Mouse (Mus musculus): ENCODE data around the gene Tubb5. TPM values are rescaled to one million over a fixed set of nuclear protein-coding genes. Genes with fewer than 3 reads are reported as not detected.
A peak's percentile ranks its signal among the peaks of the same experiment; 100 is the strongest.

Tubb5 gene
- polyA plus RNA-seq, 1 experiment from 2014 or later: 1,505 TPM

DNA sequence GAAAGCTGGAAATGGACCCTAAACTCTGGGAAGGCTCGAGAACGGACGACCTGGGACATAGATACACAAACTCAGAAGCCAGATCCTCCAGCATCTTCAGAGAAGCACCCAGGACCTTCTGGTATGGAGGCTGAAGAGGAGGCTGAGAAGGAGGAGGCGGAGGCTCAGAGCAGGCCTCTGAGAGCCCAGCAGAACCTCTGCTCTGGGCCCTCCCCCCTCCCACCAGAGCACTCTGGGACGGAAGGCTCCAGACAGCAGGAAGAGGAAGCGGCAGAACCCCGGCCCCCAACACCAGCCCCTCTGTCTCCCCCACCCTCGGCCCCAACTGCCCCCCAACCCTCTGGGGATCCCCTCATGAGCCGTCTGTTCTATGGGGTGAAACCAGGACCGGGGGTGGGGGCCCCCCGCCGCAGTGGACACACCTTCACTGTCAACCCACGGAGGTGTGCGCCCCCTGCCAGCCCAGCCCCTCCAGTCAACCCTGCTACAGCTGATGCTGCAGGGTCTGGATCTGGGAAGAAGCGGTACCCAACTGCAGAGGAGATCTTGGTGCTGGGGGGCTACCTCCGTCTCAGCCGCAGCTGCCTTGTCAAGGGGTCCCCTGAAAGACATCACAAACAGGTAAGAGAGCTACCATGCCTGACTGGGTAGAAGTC, 30.2 kb upstream of the Tubb5 start:
- Histone ChIP-seq H3K27me3 (no peaks in the 10 kb centered on the region), H3K4me1 (peaks cover 65% of the 10 kb centered on the region), H3K9ac (peak overlapping the region; percentile 85), H3K27ac (peak overlapping the region; percentile 60), H3K36me3 (peaks cover 14% of the 10 kb centered on the region), H3K9me3 (replicated peaks) (peaks cover 6% of the 10 kb centered on the region; the same call in 1 of the 2 replicates), H3K4me2 (replicated peaks) (peak overlapping the region; percentile 99), H3K4me3 (peak overlapping the region; percentile 75)
- WGBS: 31% methylated on average over 17 of the region's 17 CpGs
- no peak for ATAC-seq (ENCODE audit: low FRiP score)

GRCm38 (mm10) chr17:35866911-35867890, 29.1 kb upstream of the Tubb5 start:
- Histone ChIP-seq H3K27ac (peak overlapping the region; percentile 94), H3K4me3 (peak overlapping the region; percentile 75), H3K36me3 (peaks cover 14% of the 10 kb centered on the region), H3K27me3 (no peaks in the 10 kb centered on the region), H3K9me3 (replicated peaks) (peaks cover 6% of the 10 kb centered on the region; the same call in 1 of the 2 replicates), H3K4me1 (peaks cover 55% of the 10 kb centered on the region), H3K4me2 (replicated peaks) (peak overlapping the region; percentile 99), H3K9ac (peak overlapping the region; percentile 85)
- no peak for ATAC-seq (ENCODE audit: low FRiP score)
- WGBS: 10% methylated on average over 26 of the region's 26 CpGs

DNA sequence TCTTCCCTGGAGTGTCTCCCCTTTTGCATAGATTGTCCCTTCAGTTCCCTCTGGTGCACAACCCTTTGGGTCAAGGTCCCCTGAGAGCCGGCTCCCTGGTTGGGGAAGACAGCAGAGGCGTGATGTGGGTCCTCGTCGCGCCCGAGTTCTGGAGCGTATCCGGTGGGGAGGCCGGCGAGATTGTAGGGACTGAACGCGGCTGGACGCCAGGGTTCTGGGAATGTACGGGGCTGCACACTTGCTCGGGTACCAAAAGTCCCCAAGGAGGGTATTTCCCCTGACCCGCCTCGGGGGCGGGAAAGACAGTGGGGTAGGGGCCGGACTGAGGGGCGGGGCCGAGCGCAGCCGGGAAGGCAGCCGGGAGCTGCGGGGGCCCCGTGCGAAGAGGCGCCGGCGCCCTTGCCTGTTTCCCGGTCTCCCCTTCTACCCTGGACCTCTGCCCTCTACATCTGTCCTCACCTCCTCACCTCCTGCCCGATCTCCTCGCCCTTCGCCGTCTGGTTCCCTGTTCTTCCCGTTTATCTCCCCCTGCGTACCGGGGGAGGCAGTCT, 28.2 kb upstream of the Tubb5 start:
- Histone ChIP-seq H3K4me1 (peaks cover 55% of the 10 kb centered on the region), H3K36me3 (peaks cover 11% of the 10 kb centered on the region), H3K9me3 (replicated peaks) (peaks cover 5% of the 10 kb centered on the region; the same call in 1 of the 2 replicates), H3K27ac (peak overlapping the region; percentile 94), H3K27me3 (no peaks in the 10 kb centered on the region), H3K9ac (peak overlapping the region; percentile 85), H3K4me2 (replicated peaks) (peak overlapping the region; percentile 99), H3K4me3 (peak overlapping the region; percentile 75)
- peak; percentile 47 for ATAC-seq (ENCODE audit: low FRiP score)
- under 1% methylated on average over 38 of the region's 38 CpGs for WGBS

GRCm38 (mm10) chr17:35865481-35866280, 27.6 kb upstream of the Tubb5 start, which contains the start of gene Ppp1r18:
Gene Ppp1r18, plus strand, starts transcription at chr17:35865593.
- Histone ChIP-seq H3K4me3 (peak within 1 kb of the TSS; percentile 75), H3K27me3 (no peaks in the 10 kb centered on the region), H3K4me1 (peaks cover 52% of the 10 kb centered on the region), H3K9ac (peak within 1 kb of the TSS; percentile 85), H3K27ac (peak within 1 kb of the TSS; percentile 94), H3K9me3 (replicated peaks) (no peaks in the 10 kb centered on the region), H3K36me3 (peaks cover 4% of the 10 kb centered on the region; the same call in 1 of the 2 replicates), H3K4me2 (replicated peaks) (peak within 1 kb of the TSS; percentile 99)
- peak; percentile 68 for ATAC-seq (ENCODE audit: low FRiP score)
- under 1% methylated on average over 37 of the region's 48 CpGs for WGBS

GRCm38 (mm10) chr17:35864832-35865353, 26.8 kb upstream of the Tubb5 start:
- Histone ChIP-seq H3K27me3 (no peaks in the 10 kb centered on the region), H3K4me1 (peaks cover 44% of the 10 kb centered on the region), H3K4me2 (replicated peaks) (peak overlapping the region; percentile 99), H3K36me3 (no peaks in the 10 kb centered on the region), H3K27ac (peak overlapping the region; percentile 94), H3K4me3 (peak overlapping the region; percentile 75), H3K9me3 (replicated peaks) (no peaks in the 10 kb centered on the region), H3K9ac (peak overlapping the region; percentile 85)
- 17% methylated on average over 10 of the region's 10 CpGs for WGBS
- no peak for ATAC-seq (ENCODE audit: low FRiP score)

GRCm38 (mm10) chr17:35861198-35861857, 23.2 kb upstream of the Tubb5 start, which contains the start of gene Nrm:
Gene Nrm, plus strand, starts transcription at chr17:35861318.
- Histone ChIP-seq H3K4me1 (peaks cover 15% of the 10 kb centered on the region), H3K27me3 (no peaks in the 10 kb centered on the region), H3K27ac (peak within 1 kb of the TSS; percentile 94), H3K4me2 (replicated peaks) (peak within 1 kb of the TSS; percentile 55), H3K4me3 (peak within 1 kb of the TSS; percentile 65), H3K36me3 (peaks cover 16% of the 10 kb centered on the region), H3K9ac (peak within 1 kb of the TSS; percentile 65), H3K9me3 (replicated peaks) (no peaks in the 10 kb centered on the region)
- under 1% methylated on average over 47 of the region's 47 CpGs for WGBS
- ATAC-seq (ENCODE audit: low FRiP score): peak; percentile 90

- WGBS: 4% methylated on average over 12 of the region's 12 CpGs
- H3K4me1 ChIP-seq: peaks cover 15% of the 10 kb centered on the region
These were observed 22.7 kb upstream of the Tubb5 start for GRCm38 (mm10) chr17:35860831-35861197.

DNA sequence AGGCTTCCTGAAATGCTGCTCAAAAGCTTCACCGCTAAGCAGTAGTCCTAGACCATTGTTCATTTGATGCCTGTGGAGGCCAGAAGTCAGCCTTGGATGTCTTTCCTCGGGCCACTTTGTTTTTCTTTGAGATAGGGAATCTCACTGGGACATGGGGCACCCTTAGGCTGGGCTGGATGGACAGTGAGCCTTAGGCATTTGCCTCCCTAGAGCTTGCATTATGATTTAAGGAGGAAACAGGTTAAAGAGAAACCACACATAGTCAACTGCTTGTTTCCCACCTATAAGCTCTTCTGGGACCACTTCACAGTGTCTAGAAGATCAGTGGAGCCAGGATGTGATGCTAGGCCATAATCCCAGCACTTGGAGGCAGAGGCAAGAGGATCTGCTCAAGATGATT, 21.7 kb upstream of the Tubb5 start:
- Histone ChIP-seq H3K4me3 (no peak overlapping the region), H3K9ac (no peak overlapping the region), H3K4me2 (replicated peaks) (no peak overlapping the region; the same call in 1 of the 2 replicates), H3K27me3 (no peaks in the 10 kb centered on the region), H3K36me3 (peaks cover 21% of the 10 kb centered on the region), H3K27ac (no peak overlapping the region), H3K9me3 (replicated peaks) (no peaks in the 10 kb centered on the region), H3K4me1 (peaks cover 11% of the 10 kb centered on the region)
- WGBS: 68% methylated on average over 2 of the region's 2 CpGs
- ATAC-seq (ENCODE audit: low FRiP score): no peak

More at GRCm38 (mm10) chr17:35860831-35861197, 22.7 kb upstream of the Tubb5 start:
- no peak for ATAC-seq (ENCODE audit: low FRiP score)
- Histone ChIP-seq H3K9me3 (replicated peaks) (no peaks in the 10 kb centered on the region), H3K9ac (peak overlapping the region; percentile 65), H3K4me2 (replicated peaks) (peak overlapping the region; percentile 55), H3K27me3 (no peaks in the 10 kb centered on the region), H3K27ac (peak overlapping the region; percentile 94), H3K36me3 (peaks cover 17% of the 10 kb centered on the region), H3K4me3 (peak overlapping the region; percentile 65)

DNA sequence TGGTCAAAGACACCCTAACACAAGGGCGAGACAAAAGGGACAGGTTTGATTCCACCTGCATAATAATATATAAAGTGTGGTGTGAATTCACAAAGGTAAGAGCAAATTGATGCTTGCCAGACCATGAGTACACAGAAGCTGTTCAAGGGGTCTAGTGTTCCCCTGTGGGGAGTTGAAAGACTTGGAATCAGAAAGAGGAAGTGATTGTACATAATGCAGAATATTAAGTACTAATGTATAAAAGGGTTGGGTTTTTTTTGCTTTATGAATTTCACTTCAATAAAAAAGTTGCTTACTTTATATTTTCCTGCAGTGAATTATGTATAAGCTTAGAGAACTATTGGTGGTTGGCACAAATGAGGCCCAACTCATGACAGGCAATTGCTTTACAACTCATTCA, 21.3 kb upstream of the Tubb5 start:
- Histone ChIP-seq H3K27ac (no peak overlapping the region), H3K27me3 (no peaks in the 10 kb centered on the region), H3K36me3 (peaks cover 26% of the 10 kb centered on the region), H3K9ac (no peak overlapping the region), H3K9me3 (replicated peaks) (no peaks in the 10 kb centered on the region), H3K4me2 (replicated peaks) (no peak overlapping the region), H3K4me1 (peaks cover 7% of the 10 kb centered on the region; the same call in 1 of the 2 replicates), H3K4me3 (no peak overlapping the region)
- ATAC-seq (ENCODE audit: low FRiP score): no peak
- WGBS: 100% methylated on average over 1 of the region's 1 CpGs

GRCm38 (mm10) chr17:35850974-35851373, 12.9 kb upstream of the Tubb5 start:
- Histone ChIP-seq H3K9me3 (replicated peaks) (no peaks in the 10 kb centered on the region), H3K4me3 (no peak overlapping the region), H3K36me3 (peaks cover 90% of the 10 kb centered on the region), H3K27me3 (no peaks in the 10 kb centered on the region), H3K4me2 (replicated peaks) (no peak overlapping the region), H3K9ac (no peak overlapping the region; the same call in 1 of the 2 replicates), H3K27ac (no peak overlapping the region), H3K4me1 (no peaks in the 10 kb centered on the region)
- no peak for ATAC-seq (ENCODE audit: low FRiP score)
- WGBS: 89% methylated on average over 3 of the region's 3 CpGs

GRCm38 (mm10) chr17:35848112-35848511, 10.0 kb upstream of the Tubb5 start:
- no peaks in the 10 kb centered on the region for H3K27me3 ChIP-seq
- H3K9me3 ChIP-seq (replicated peaks): no peaks in the 10 kb centered on the region
- no peak overlapping the region for H3K9ac ChIP-seq
- H3K4me1 ChIP-seq: no peaks in the 10 kb centered on the region
- no peak for ATAC-seq (ENCODE audit: low FRiP score)
- no peak overlapping the region for H3K4me3 ChIP-seq
- WGBS: 78% methylated on average over 1 of the region's 1 CpGs
- peaks cover 81% of the 10 kb centered on the region for H3K36me3 ChIP-seq
- H3K27ac ChIP-seq: no peak overlapping the region
- no peak overlapping the region for H3K4me2 ChIP-seq (replicated peaks)
